In genomic region chr10:70439676-70440521, GRCm38 (mm10) we compare ENCODE assay signal across 8 mouse cellular contexts. TPM values are rescaled to one million over a fixed set of nuclear protein-coding genes. Genes with fewer than 3 reads are reported as not detected.
A peak's percentile ranks its signal among the peaks of the same experiment; 100 is the strongest.
DNase-seq lines count a peak whose midpoint lies in the region; ATAC-seq and TF ChIP-seq lines count a peak whose summit lies in the region.

Fam13c (plus strand) TSS chr10:70440481.

- no peaks in the 10 kb centered on the region for H3K36me3 ChIP-seq in heart, embryonic 11.5 days (ENCODE audit: control insufficient read depth, insufficient read depth, low read length)
- H3K36me3 ChIP-seq in kidney, postnatal 0 days (ENCODE audit: insufficient read depth, low read length), result no peaks in the 10 kb centered on the region
- H3K36me3 ChIP-seq in liver, embryonic 16.5 days (ENCODE audit: control insufficient read depth, insufficient read depth), result no peaks in the 10 kb centered on the region

- H3K27ac ChIP-seq in heart, embryonic 11.5 days (ENCODE audit: low read depth, low read length), result peak within 1 kb of the TSS; percentile 67
- peak within 1 kb of the TSS; percentile 82 for H3K27ac ChIP-seq in kidney, postnatal 0 days
- H3K27ac ChIP-seq in liver, embryonic 16.5 days (ENCODE audit: low read length), result no peak within 1 kb of the TSS

- H3K9ac ChIP-seq in heart, embryonic 11.5 days (ENCODE audit: low read depth, low read length), result peak within 1 kb of the TSS; percentile 69
- H3K9ac ChIP-seq in kidney, postnatal 0 days (ENCODE audit: low read depth, low read length), result peak within 1 kb of the TSS; percentile 73
- no peak within 1 kb of the TSS for H3K9ac ChIP-seq in liver, embryonic 16.5 days (ENCODE audit: low read depth, low read length)

- H3K4me1 ChIP-seq in heart, embryonic 11.5 days (ENCODE audit: control insufficient read depth, insufficient read depth, low read length), result no peaks in the 10 kb centered on the region
- peaks cover 5% of the 10 kb centered on the region; the same call in 1 of the 2 replicates for H3K4me1 ChIP-seq in kidney, postnatal 0 days (replicated peaks; ENCODE audit: insufficient read depth, low read length)
- H3K4me1 ChIP-seq in liver, embryonic 16.5 days (ENCODE audit: control insufficient read depth, low read depth, low read length), result no peaks in the 10 kb centered on the region

- no peaks in the 10 kb centered on the region for H3K27me3 ChIP-seq in heart, embryonic 11.5 days (ENCODE audit: control insufficient read depth, insufficient read depth, low read length)
- no peaks in the 10 kb centered on the region for H3K27me3 ChIP-seq in kidney, postnatal 0 days (ENCODE audit: insufficient read depth, low read length)
- H3K27me3 ChIP-seq in liver, embryonic 16.5 days (ENCODE audit: control insufficient read depth, insufficient read depth, low read depth, low read length), result peaks cover 6% of the 10 kb centered on the region; the same call in 1 of the 2 replicates

- 9% methylated on average over 24 of the region's 24 CpGs for WGBS in heart, embryonic 11.5 days (ENCODE audit: insufficient replicate concordance)
- 14% methylated on average over 24 of the region's 24 CpGs for WGBS in kidney, postnatal 0 days
- 9% methylated on average over 24 of the region's 24 CpGs for WGBS in liver, embryonic 16.5 days (ENCODE audit: insufficient replicate concordance)

- no peak; the same call in 1 of the 2 replicates for ATAC-seq in heart, embryonic 11.5 days (replicated peaks; ENCODE audit: insufficient number of reproducible peaks, low FRiP score, low TSS enrichment)
- ATAC-seq in kidney, postnatal 0 days (replicated peaks; ENCODE audit: low FRiP score, low read depth), result no peak; the same call in 1 of the 2 replicates
- ATAC-seq in liver, embryonic 16.5 days (ENCODE audit: low read depth), result no peak

- peak within 1 kb of the TSS; percentile 67 for H3K4me3 ChIP-seq in heart, embryonic 11.5 days (ENCODE audit: low read depth, low read length)
- peak within 1 kb of the TSS; percentile 76 for H3K4me3 ChIP-seq in kidney, postnatal 0 days (replicated peaks; ENCODE audit: low read depth, low read length)
- H3K4me3 ChIP-seq in liver, embryonic 16.5 days (ENCODE audit: low read depth, low read length), result peak within 1 kb of the TSS; percentile 52

- no peak for TF ChIP-seq CTCF in kidney, postnatal 0 days (IDR thresholded peaks at IDR 0.05; ENCODE audit: low read depth)

- no peaks in the 10 kb centered on the region for H3K9me3 ChIP-seq in heart, embryonic 11.5 days (replicated peaks; ENCODE audit: control insufficient read depth, low read length)
- H3K9me3 ChIP-seq in kidney, postnatal 0 days (replicated peaks; ENCODE audit: low read length), result no peaks in the 10 kb centered on the region
- no peaks in the 10 kb centered on the region; the same call in 1 of the 2 replicates for H3K9me3 ChIP-seq in liver, embryonic 16.5 days (replicated peaks; ENCODE audit: control insufficient read depth, low read length)

- DNase-seq in ovary, postnatal 36 days (ENCODE audit: low spot score), result peak; percentile 10
- DNase-seq in ovary, postnatal 10 days (ENCODE audit: low spot score), result no peak
- peak; percentile 53 to 65 for DNase-seq in cerebellum, postnatal 36 days
- DNase-seq in kidney, postnatal 0 days (ENCODE audit: low spot score), result peak; percentile 61
- DNase-seq in right cerebral cortex, postnatal 14 days, result peak; percentile 17
- no peak for DNase-seq in thymus, postnatal 36 days

- peak within 1 kb of the TSS; percentile 87 for H3K4me2 ChIP-seq in heart, embryonic 11.5 days
- peak within 1 kb of the TSS; percentile 97 for H3K4me2 ChIP-seq in kidney, postnatal 0 days (ENCODE audit: low read length)
- H3K4me2 ChIP-seq in liver, embryonic 16.5 days (ENCODE audit: low read depth, low read length), result peak within 1 kb of the TSS; percentile 65

RNA-seq across cellular contexts. Expression of gene Fam13c, which starts in this region (rescaled TPM):
- polyA plus RNA-seq in heart, embryonic 11.5 days (2014; fragmentation: Nextera tagmentation; extraction: Ambion mirVana), result 8.2 TPM in 2 replicates
- polyA plus RNA-seq in kidney, postnatal 0 days (2015; fragmentation: Nextera tagmentation; extraction: Ambion mirVana), result 5.5 and 6.2 TPM in 2 replicates
- 0.12 and 0.24 TPM in 2 replicates for polyA plus RNA-seq in liver, embryonic 16.5 days (2015; fragmentation: Nextera tagmentation; extraction: Ambion mirVana)

Comparison
In these comparisons a context has a peak if more than half of its experiments do, and no peak if none do; other contexts are left out.
1. DNase-seq: peak in ovary, postnatal 36 days (single experiment), cerebellum, postnatal 36 days (2 of 2), kidney, postnatal 0 days (single experiment) and right cerebral cortex, postnatal 14 days (single experiment); none in ovary, postnatal 10 days (single experiment) and thymus, postnatal 36 days (0 of 2).
2. Peak in every context shown above with its lines, with median percentiles within 50 percentile points of each other: H3K4me2 ChIP-seq and H3K4me3 ChIP-seq.